Mouse (Mus musculus) kidney, adult 2 months (tissue): ENCODE measurements around the gene Hif3a. TPM values are rescaled to one million over a fixed set of nuclear protein-coding genes. Genes with fewer than 3 reads are reported as not detected.

Experiments
- DNase-seq: peaks from one replicate; pipeline ENCODE4 v3.0.0; 2021
- H3K27ac ChIP-seq: fragments of 200-500 bp; 2 replicates; pipeline ENCODE4 v1.5.1; 2012; ENCODE audit warnings: low read depth, low read length, control low read depth, inconsistent platforms; ENCODE audit not compliant: insufficient read depth
- H3K27me3 ChIP-seq: fragments of 200-500 bp; replicated peaks from 2 replicates; pipeline ENCODE4 v1.6.1; 2012; ENCODE audit warnings: mild to moderate bottlenecking, moderate library complexity, low read length, inconsistent platforms; ENCODE audit not compliant: control insufficient read depth, insufficient read depth
- H3K36me3 ChIP-seq: fragments of 200-500 bp; 2 replicates; pipeline ENCODE4 v1.6.1; 2012; ENCODE audit warnings: mild to moderate bottlenecking, moderate library complexity, low read length, inconsistent platforms; ENCODE audit not compliant: control insufficient read depth, insufficient read depth
- H3K4me1 ChIP-seq: fragments of 200-500 bp; 2 replicates; pipeline ENCODE4 v1.6.1; 2011; ENCODE audit warnings: low read length; ENCODE audit not compliant: control insufficient read depth, insufficient read depth
- H3K4me3 ChIP-seq: fragments of 200-500 bp; 2 replicates; pipeline ENCODE4 v1.5.1; 2011; ENCODE audit warnings: mild to moderate bottlenecking, low read depth, low read length, control low read depth; ENCODE audit not compliant: insufficient read depth
- CTCF ChIP-seq: fragments of 200-500 bp; conservative IDR thresholded peaks from 2 replicates; pipeline ENCODE4 v1.5.1; 2011; ENCODE audit warnings: low read depth, mild to moderate bottlenecking, control low read depth, low read length, moderate library complexity, mixed read lengths; ENCODE audit not compliant: insufficient read depth, insufficient read length
- POLR2A ChIP-seq: fragments of 200-500 bp; IDR thresholded peaks from one replicate; pipeline ENCODE4 v1.6.1; 2011; ENCODE audit warnings: low read depth, low read length, control low read depth
- WGBS: fragments of 180-500 bp; shearing (Covaris S2); methylation state at CpG from one replicate; pipeline ENCODE4 v1.1.7; 2018; 5-methylcytosine and 5-hydroxymethylcytosine counted together
- polyA plus RNA-seq: library from polyadenylated mRNA; depleted of rRNA; stranded (reverse); fragments of >200 nt; gene quantifications from 2 replicates; pipeline ENCODE4 v1.2.3, GENCODE M21; 2012

Hif3a gene
- polyA plus RNA-seq, 1 experiment = 0.95 TPM

DNA sequence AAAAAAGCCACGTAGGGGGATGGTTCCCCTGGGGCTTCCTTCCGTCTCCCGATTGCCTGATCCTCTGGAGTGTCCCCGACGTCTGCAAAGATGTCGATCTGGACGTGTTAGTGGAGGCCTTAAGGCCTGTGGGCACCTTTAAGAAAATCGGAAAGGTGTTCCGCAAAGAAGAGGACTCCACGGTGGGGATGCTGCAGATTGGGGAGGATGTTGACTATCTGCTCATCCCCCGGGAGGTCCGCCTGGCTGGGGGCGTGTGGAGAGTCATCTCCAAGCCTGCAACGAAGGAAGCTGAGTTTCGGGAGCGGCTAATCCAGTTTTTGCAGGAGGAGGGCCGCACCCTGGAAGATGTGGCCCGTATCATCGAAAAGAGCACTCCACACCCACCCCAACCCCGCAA is 67.8 kb downstream of the Hif3a start:
- no peak for TF ChIP-seq CTCF
- TF ChIP-seq POLR2A = no peak
- no peaks in the 10 kb centered on the region for H3K4me1 ChIP-seq
- no peaks in the 10 kb centered on the region for H3K36me3 ChIP-seq
- no peaks in the 10 kb centered on the region for H3K27me3 ChIP-seq
- WGBS = 13% methylated on average over 20 of the region's 20 CpGs
- H3K4me3 ChIP-seq = peak overlapping the region; percentile 50
- no peak overlapping the region for H3K27ac ChIP-seq
- DNase-seq = no peak

DNA sequence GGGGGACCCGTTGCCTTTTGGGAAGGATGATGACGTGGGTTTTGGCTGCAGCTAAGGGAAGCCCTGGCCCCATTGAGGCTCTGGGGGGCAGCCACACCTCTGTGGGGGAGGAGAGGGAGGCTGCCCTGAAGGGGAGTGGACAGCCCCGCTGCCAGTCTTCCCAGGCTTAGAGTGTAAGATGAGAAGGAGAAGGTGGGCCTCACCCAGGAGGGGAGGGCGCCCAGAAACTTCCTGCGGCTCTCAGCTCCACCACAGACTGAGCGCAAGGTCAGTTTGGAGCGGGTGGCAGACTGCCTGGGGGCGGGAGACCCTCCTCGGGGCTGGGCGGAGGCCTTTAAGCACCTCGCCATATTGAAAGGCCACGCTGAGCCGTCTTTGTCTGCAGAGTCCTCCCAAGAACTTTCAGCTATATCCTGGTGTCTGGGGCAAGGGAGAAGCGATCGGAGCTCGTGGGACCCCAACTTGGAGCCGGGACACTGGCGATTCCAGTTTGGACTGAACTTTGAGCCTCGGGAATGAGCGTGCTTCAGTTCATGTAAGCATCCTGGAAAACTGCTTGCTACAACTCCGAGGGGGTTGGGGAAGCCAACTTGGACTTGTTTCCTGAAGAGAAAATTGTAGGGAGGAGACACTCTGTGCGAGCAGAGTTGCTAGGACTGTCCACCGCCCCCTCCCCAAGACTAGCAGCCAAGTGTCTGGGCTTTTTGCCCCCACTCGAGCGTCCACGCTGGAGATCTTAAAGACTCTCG is 68.4 kb downstream of the Hif3a start:
- Histone ChIP-seq H3K4me1 (no peaks in the 10 kb centered on the region), H3K27me3 (no peaks in the 10 kb centered on the region), H3K4me3 (peak overlapping the region; percentile 50), H3K36me3 (no peaks in the 10 kb centered on the region), H3K27ac (no peak overlapping the region)
- 12% methylated on average over 27 of the region's 27 CpGs for WGBS
- DNase-seq = peak; percentile 68
- TF ChIP-seq CTCF = no peak
- no peak for TF ChIP-seq POLR2A

DNA sequence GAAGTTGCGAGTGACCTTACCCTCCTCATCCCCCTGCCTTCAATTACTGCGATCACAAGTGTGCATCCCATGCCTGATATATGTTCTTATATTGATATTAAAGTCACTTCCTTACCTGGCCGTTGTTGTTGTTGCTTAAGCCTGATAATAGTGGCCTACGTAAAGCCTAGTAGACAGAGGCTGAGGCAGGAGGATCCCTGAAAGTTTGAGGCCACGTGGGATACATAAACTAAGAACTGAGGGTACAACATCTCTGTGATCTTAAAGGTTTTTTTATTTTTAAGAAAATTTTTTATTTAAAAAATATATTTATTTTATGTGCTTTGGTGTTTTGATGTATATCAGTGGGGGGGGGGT is 69.8 kb downstream of the Hif3a start, which contains the start of gene Ccdc8:
Gene Ccdc8, plus strand, starts transcription at position 258 of the 357 bp plus-strand sequence.
- no peaks in the 10 kb centered on the region for H3K4me1 ChIP-seq
- no peaks in the 10 kb centered on the region for H3K27me3 ChIP-seq
- H3K4me3 ChIP-seq = peak within 1 kb of the TSS; percentile 50; the same call in 1 of the 2 replicates
- no peaks in the 10 kb centered on the region for H3K36me3 ChIP-seq
- WGBS = 93% methylated on average over 5 of the region's 5 CpGs
- H3K27ac ChIP-seq = no peak within 1 kb of the TSS
- no peak for DNase-seq
- TF ChIP-seq POLR2A (no peak), CTCF (no peak)

DNA sequence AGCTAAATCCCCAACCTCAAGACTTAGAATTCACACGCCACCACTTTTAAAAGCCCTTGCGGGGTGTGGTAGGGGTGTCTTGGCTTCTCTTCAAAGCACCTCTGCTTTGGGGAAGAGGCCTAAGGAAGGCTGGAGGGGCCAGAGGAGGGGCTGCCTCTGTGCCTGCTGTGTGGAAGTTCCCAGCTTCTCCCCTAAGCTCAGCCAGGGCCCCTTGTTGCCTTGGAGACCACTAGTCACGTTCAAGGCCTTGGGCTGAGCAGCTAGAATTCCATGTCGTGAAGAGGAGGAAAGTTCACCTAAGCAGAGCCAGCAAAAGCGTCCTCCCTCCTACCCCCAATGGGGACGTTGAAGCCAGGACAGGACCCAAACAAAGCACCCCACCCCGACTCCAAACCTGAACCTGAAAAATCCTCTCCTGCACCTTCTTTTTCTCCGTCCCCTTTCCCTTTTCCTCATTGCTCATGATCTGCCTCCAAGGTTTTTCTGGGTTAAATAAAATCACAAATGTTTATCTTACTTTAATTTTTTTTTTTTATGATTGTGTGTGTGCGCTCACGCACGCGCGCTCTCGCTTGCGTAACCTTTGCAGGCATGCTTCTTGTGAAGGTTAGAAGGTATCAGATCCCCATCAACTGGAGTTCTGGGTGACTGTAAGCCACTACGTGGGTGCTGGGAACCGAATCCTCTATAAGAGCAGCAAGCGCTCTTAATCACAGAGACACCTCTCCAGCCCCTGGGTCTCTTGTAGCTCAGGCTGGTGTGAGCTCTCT is 70.4 kb downstream of the Hif3a start:
- no peaks in the 10 kb centered on the region for H3K27me3 ChIP-seq
- no peak overlapping the region for H3K27ac ChIP-seq
- H3K4me3 ChIP-seq = no peak overlapping the region
- no peaks in the 10 kb centered on the region for H3K4me1 ChIP-seq
- TF ChIP-seq POLR2A = no peak
- no peak for TF ChIP-seq CTCF
- WGBS = 59% methylated on average over 18 of the region's 18 CpGs
- no peaks in the 10 kb centered on the region for H3K36me3 ChIP-seq
- DNase-seq = no peak

DNA sequence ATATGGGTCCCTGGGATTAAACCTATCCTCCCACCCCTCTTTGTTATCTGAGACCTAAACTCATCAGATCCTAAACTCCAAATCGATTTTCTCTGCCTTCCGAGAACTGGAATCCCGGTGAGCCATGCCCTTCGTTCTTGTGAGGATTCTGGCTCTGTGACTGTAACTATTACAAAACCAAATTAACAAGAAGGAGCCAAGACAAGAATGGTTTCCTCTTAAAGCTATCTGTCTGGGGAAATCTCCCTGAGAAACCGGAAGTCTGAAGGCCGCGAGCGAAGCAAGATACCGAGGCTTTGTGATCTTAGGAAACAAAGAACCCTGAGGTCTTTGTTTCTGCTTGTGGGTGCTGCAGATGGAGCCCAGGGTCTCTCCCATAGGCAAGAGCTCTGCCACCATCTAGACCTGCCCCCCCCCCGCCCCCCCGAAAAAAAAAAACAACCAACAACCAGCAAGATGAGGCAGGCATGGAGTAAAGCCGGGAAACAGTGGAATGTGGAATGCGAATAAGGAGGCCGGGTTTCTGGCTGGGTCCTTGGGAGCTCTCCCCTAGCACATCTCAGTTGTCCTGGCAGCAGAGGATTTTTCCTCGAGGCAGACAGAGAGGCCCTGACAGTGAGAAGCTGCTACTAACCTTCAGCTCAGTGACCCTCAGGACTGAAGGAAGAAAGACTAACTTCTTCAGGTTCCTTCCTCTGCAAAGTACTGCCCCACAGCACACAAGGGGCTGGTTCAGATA is 72.1 kb downstream of the Hif3a start:
- Histone ChIP-seq H3K4me3 (no peak overlapping the region), H3K27me3 (no peaks in the 10 kb centered on the region), H3K36me3 (no peaks in the 10 kb centered on the region), H3K4me1 (no peaks in the 10 kb centered on the region), H3K27ac (no peak overlapping the region)
- no peak for TF ChIP-seq POLR2A
- TF ChIP-seq CTCF = no peak
- no peak for DNase-seq
- 37% methylated on average over 15 of the region's 15 CpGs for WGBS

DNA sequence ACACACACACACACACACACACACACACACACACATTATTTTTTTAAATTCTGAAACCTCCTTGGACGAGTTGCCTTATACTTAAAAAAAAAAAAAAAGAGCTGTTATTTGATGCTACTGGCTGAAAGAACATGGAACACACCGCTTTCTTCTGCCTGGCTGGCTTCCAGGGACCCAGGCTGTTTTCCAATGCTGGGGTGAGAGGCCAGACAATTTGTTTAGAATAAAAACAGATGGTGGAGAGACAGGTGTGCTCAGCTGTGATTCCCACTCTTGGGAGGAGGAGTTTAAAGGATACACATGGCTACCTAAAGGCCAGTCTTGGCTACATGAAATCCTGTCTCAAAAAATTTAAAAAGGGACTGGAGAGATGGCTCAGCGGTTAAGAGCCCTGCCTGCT is 73.8 kb downstream of the Hif3a start:
- Histone ChIP-seq H3K27ac (no peak overlapping the region), H3K27me3 (no peaks in the 10 kb centered on the region), H3K4me3 (no peak overlapping the region), H3K4me1 (no peaks in the 10 kb centered on the region), H3K36me3 (no peaks in the 10 kb centered on the region)
- 35% methylated on average over 3 of the region's 3 CpGs for WGBS
- no peak for TF ChIP-seq CTCF
- no peak for TF ChIP-seq POLR2A
- DNase-seq = peak; percentile 39

DNA sequence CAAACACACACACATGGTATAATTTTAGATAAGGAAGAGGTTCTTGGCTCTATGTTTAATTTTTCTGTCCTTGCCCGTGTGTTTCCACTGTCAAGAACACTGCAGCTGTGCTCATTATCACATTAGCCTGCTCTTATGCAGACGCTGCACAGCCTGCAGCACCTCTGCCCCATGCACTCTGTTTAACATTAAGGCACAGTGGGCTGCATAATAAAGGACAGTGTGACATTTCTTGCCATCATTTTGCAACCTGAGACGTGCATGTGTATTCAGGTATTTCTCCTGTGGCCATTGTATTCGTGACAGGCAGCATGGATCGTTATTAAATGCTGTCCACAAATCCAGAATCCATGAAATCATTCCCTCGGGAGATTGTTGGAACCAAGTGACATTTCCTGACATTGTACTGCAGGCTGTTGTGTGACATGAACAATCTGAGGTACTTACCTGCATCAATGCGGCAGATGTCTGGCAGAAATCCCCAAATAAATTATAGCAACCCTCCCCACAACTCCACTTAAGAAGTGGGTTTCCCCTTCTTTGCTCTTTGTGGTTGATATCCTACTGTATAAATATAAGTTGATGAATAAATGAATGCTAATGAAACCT is 74.6 kb downstream of the Hif3a start:
- H3K27me3 ChIP-seq = no peaks in the 10 kb centered on the region
- H3K4me1 ChIP-seq = no peaks in the 10 kb centered on the region
- no peak for DNase-seq
- H3K4me3 ChIP-seq = no peak overlapping the region
- 35% methylated on average over 7 of the region's 7 CpGs for WGBS
- H3K36me3 ChIP-seq = no peaks in the 10 kb centered on the region
- TF ChIP-seq CTCF (no peak), POLR2A (no peak)
- H3K27ac ChIP-seq = no peak overlapping the region
